In the genomic region with DNA sequence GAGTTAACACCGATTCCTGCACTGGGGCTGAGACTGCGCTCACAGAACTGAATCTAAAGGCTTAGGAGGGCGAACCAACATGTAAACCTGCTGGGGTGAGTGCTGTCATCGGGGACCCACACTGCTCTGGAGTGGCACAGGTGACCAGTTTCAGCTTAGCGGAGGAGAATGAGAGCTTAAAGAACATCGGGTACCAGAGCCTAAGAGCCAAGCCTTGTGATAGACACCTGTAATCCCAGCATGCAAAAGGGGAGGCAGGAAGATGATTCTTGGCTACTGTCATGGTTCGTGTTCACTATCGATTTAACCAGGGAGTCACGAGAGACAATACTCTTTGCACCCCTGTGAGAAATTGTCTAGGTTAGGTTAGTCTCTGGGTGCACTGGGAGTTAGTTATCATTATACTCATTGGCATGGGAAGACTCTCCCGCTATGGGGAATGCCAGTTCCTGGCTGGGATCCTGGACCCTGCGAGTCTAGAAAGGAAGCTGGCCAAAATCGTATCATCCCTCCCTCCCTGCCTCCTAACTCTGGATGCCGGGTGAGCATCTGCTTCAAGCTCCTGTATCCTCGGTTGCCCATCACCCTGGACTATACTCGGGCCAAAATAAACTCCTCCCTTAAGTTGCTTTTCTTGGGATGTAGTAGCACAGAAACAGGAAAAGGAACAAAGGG, we compare ENCODE assay signal across 24 mouse cellular contexts. TPM values are rescaled to one million over a fixed set of nuclear protein-coding genes. Genes with fewer than 3 reads are reported as not detected.
DNase-seq lines count a peak whose midpoint lies in the region; ATAC-seq and TF ChIP-seq lines count a peak whose summit lies in the region.
"Had no signal": no experiment of that assay in that cellular context is flagged by ENCODE, and none has a peak within 500 bp of the region (broad histone marks: within the 10 kb centered on the region; RNA-seq: fewer than 3 reads in every experiment).

No protein-coding gene starts in this region.

- ATAC-seq in forebrain, embryonic 14.5 days: no peak
- no peak for ATAC-seq in forebrain, embryonic 12.5 days (ENCODE audit: low FRiP score)
- no peak for ATAC-seq in hindbrain, postnatal 0 days
- ATAC-seq in hindbrain, embryonic 12.5 days (ENCODE audit: low FRiP score): no peak
- no peak for ATAC-seq in lung, postnatal 0 days
- ATAC-seq: activated CD4-positive, CD25-positive, alpha-beta regulatory T cell, adult 4 months; inflammation-experienced regulatory T-cells, adult 6 months had no signal

- no peaks in the 10 kb centered on the region for H3K27me3 ChIP-seq in forebrain, embryonic 14.5 days (replicated peaks; ENCODE audit: control insufficient read depth, insufficient read depth, low read length)
- H3K27me3 ChIP-seq in forebrain, embryonic 12.5 days: no peaks in the 10 kb centered on the region
- H3K27me3 ChIP-seq in hindbrain, postnatal 0 days (ENCODE audit: insufficient read depth, low read length): no peaks in the 10 kb centered on the region
- no peaks in the 10 kb centered on the region for H3K27me3 ChIP-seq in hindbrain, embryonic 12.5 days
- no peaks in the 10 kb centered on the region for H3K27me3 ChIP-seq in lung, postnatal 0 days (replicated peaks; ENCODE audit: insufficient read depth, low read length)
- H3K27me3 ChIP-seq: limb, embryonic 12.5 days; lung, embryonic 15.5 days; neural tube, embryonic 13.5 days had no signal

- WGBS in forebrain, embryonic 14.5 days: 82% methylated on average over 15 of the region's 15 CpGs
- 90% methylated on average over 15 of the region's 15 CpGs for WGBS in forebrain, embryonic 12.5 days
- 60% methylated on average over 15 of the region's 15 CpGs for WGBS in hindbrain, postnatal 0 days
- WGBS in hindbrain, embryonic 12.5 days: 89% methylated on average over 15 of the region's 15 CpGs
- WGBS in lung, postnatal 0 days: 81% methylated on average over 15 of the region's 15 CpGs

- H3K4me3 ChIP-seq in forebrain, embryonic 14.5 days (ENCODE audit: low read depth, low read length): no peak overlapping the region
- no peak overlapping the region for H3K4me3 ChIP-seq in forebrain, embryonic 12.5 days (replicated peaks)
- H3K4me3 ChIP-seq in hindbrain, postnatal 0 days (ENCODE audit: low read length): no peak overlapping the region
- no peak overlapping the region for H3K4me3 ChIP-seq in hindbrain, embryonic 12.5 days
- no peak overlapping the region for H3K4me3 ChIP-seq in lung, postnatal 0 days (ENCODE audit: low read depth, low read length)
- H3K4me3 ChIP-seq: limb, embryonic 12.5 days; liver, embryonic 13.5 days; lung, embryonic 15.5 days; neural tube, embryonic 13.5 days had no signal

- H3K9me3 ChIP-seq in forebrain, embryonic 14.5 days (replicated peaks; ENCODE audit: control insufficient read depth, low read length): no peaks in the 10 kb centered on the region
- no peaks in the 10 kb centered on the region for H3K9me3 ChIP-seq in forebrain, embryonic 12.5 days
- no peaks in the 10 kb centered on the region for H3K9me3 ChIP-seq in hindbrain, postnatal 0 days (ENCODE audit: low read length)
- no peaks in the 10 kb centered on the region for H3K9me3 ChIP-seq in hindbrain, embryonic 12.5 days (replicated peaks)
- H3K9me3 ChIP-seq in lung, postnatal 0 days (ENCODE audit: low read length): no peaks in the 10 kb centered on the region
- H3K9me3 ChIP-seq: G1E; limb, embryonic 12.5 days; liver, embryonic 13.5 days; lung, embryonic 15.5 days; neural tube, embryonic 13.5 days had no signal

- H3K4me2 ChIP-seq in forebrain, embryonic 14.5 days (ENCODE audit: low read length): no peak overlapping the region
- no peak overlapping the region for H3K4me2 ChIP-seq in forebrain, embryonic 12.5 days
- no peak overlapping the region for H3K4me2 ChIP-seq in hindbrain, postnatal 0 days (ENCODE audit: low read depth, low read length)
- no peak overlapping the region for H3K4me2 ChIP-seq in hindbrain, embryonic 12.5 days (replicated peaks)
- H3K4me2 ChIP-seq in lung, postnatal 0 days (replicated peaks; ENCODE audit: low read depth, low read length): no peak overlapping the region
- H3K4me2 ChIP-seq: limb, embryonic 12.5 days; liver, embryonic 13.5 days; lung, embryonic 15.5 days; midbrain, embryonic 11.5 days; neural tube, embryonic 13.5 days had no signal

- no peak overlapping the region for H3K27ac ChIP-seq in forebrain, embryonic 14.5 days (ENCODE audit: low read depth, low read length)
- no peak overlapping the region for H3K27ac ChIP-seq in forebrain, embryonic 12.5 days
- no peak overlapping the region for H3K27ac ChIP-seq in hindbrain, postnatal 0 days
- H3K27ac ChIP-seq in hindbrain, embryonic 12.5 days: no peak overlapping the region
- H3K27ac ChIP-seq in lung, postnatal 0 days (ENCODE audit: low read length): no peak overlapping the region
- H3K27ac ChIP-seq: limb, embryonic 12.5 days; liver, embryonic 13.5 days; lung, embryonic 15.5 days; neural tube, embryonic 13.5 days had no signal

- TF ChIP-seq EP300 in lung, postnatal 0 days (IDR thresholded peaks at IDR 0.05): no peak

- DNase-seq in forebrain, embryonic 14.5 days (ENCODE audit: low spot score): peak; percentile 33
- DNase-seq in hindbrain, postnatal 0 days (ENCODE audit: low spot score): peak; percentile 63
- peak; percentile 76 for DNase-seq in brain, adult 2 months (ENCODE audit: low read depth, low spot score)
- DNase-seq in cerebellum, postnatal 10 days: peak; percentile 87
- no peak for DNase-seq in retina, postnatal 1 day
- DNase-seq in lung, postnatal 0 days (ENCODE audit: low spot score): no peak
- DNase-seq: adrenal gland, postnatal 10 days; gastrocnemius, postnatal 14 days; heart, adult 18-20 months; heart, postnatal 36 days; kidney, adult 2 months; kidney, postnatal 14 days; liver, embryonic 13.5 days; right cerebral cortex, postnatal 14 days; thymus, adult 2 months had no signal

- H3K9ac ChIP-seq in forebrain, embryonic 14.5 days (ENCODE audit: low read length): no peak overlapping the region
- H3K9ac ChIP-seq in forebrain, embryonic 12.5 days: no peak overlapping the region
- no peak overlapping the region for H3K9ac ChIP-seq in hindbrain, postnatal 0 days (replicated peaks; ENCODE audit: low read length)
- H3K9ac ChIP-seq in hindbrain, embryonic 12.5 days: no peak overlapping the region
- H3K9ac ChIP-seq in lung, postnatal 0 days (replicated peaks; ENCODE audit: low read depth): no peak overlapping the region
- H3K9ac ChIP-seq: limb, embryonic 12.5 days; liver, embryonic 13.5 days; lung, embryonic 15.5 days; neural tube, embryonic 13.5 days had no signal

- H3K36me3 ChIP-seq in forebrain, embryonic 14.5 days (ENCODE audit: control insufficient read depth, insufficient read depth, low read length): no peaks in the 10 kb centered on the region
- H3K36me3 ChIP-seq in forebrain, embryonic 12.5 days (replicated peaks): no peaks in the 10 kb centered on the region
- no peaks in the 10 kb centered on the region for H3K36me3 ChIP-seq in hindbrain, postnatal 0 days (ENCODE audit: insufficient read depth, low read length)
- H3K36me3 ChIP-seq in hindbrain, embryonic 12.5 days: no peaks in the 10 kb centered on the region
- H3K36me3 ChIP-seq in lung, postnatal 0 days (ENCODE audit: insufficient read depth, low read length): no peaks in the 10 kb centered on the region
- H3K36me3 ChIP-seq: G1E; limb, embryonic 12.5 days; liver, embryonic 13.5 days; lung, embryonic 15.5 days; neural tube, embryonic 13.5 days had no signal

- H3K4me1 ChIP-seq in forebrain, embryonic 14.5 days (ENCODE audit: control insufficient read depth, insufficient read depth, low read length): peaks cover 19% of the 10 kb centered on the region
- H3K4me1 ChIP-seq in forebrain, embryonic 12.5 days: peaks cover 23% of the 10 kb centered on the region
- peaks cover 17% of the 10 kb centered on the region for H3K4me1 ChIP-seq in hindbrain, postnatal 0 days (ENCODE audit: insufficient read depth, low read length)
- peaks cover 32% of the 10 kb centered on the region for H3K4me1 ChIP-seq in hindbrain, embryonic 12.5 days
- H3K4me1 ChIP-seq in lung, postnatal 0 days (ENCODE audit: insufficient read depth, low read depth, low read length): peaks cover 5% of the 10 kb centered on the region; the same call in 1 of the 2 replicates
- H3K4me1 ChIP-seq: liver, embryonic 13.5 days had no signal

- no peak for TF ChIP-seq CTCF in hindbrain, postnatal 0 days (IDR thresholded peaks at IDR 0.05; ENCODE audit: low read depth)
- no peak for TF ChIP-seq CTCF in lung, postnatal 0 days (IDR thresholded peaks at IDR 0.05)

RNA-seq across cellular contexts. Expression of gene Stmn1, which starts 35.3 kb away (rescaled TPM):
- 7,624 and 8,172 TPM in 2 replicates for polyA plus RNA-seq in forebrain, embryonic 14.5 days (2014; fragmentation: Nextera tagmentation; extraction: Ambion mirVana)
- polyA plus RNA-seq in forebrain, embryonic 12.5 days (2016; fragmentation: Nextera tagmentation; extraction: Ambion mirVana): 4,517 and 4,745 TPM in 2 replicates
- total RNA-seq in hindbrain, postnatal 0 days (2014; rRNA removed): 667 and 752 TPM in 2 replicates
- 4,115 and 4,307 TPM in 2 replicates for polyA plus RNA-seq in hindbrain, postnatal 0 days (2015; fragmentation: Nextera tagmentation; extraction: Ambion mirVana)
- polyA plus RNA-seq in hindbrain, embryonic 12.5 days (2016; fragmentation: Nextera tagmentation; extraction: Ambion mirVana): 4,582 and 4,772 TPM in 2 replicates
- 260 and 357 TPM in 2 replicates for polyA plus RNA-seq in lung, postnatal 0 days (2015; fragmentation: Nextera tagmentation; extraction: Ambion mirVana)

RNA-seq across cellular contexts. Expression of gene Pafah2, which starts 36.7 kb away (rescaled TPM):
- 7.6 and 9.8 TPM in 2 replicates for polyA plus RNA-seq in forebrain, embryonic 14.5 days (2014; fragmentation: Nextera tagmentation; extraction: Ambion mirVana)
- polyA plus RNA-seq in forebrain, embryonic 12.5 days (2016; fragmentation: Nextera tagmentation; extraction: Ambion mirVana): 7.2 and 8.3 TPM in 2 replicates
- 12.1 and 17.9 TPM in 2 replicates for total RNA-seq in hindbrain, postnatal 0 days (2014; rRNA removed)
- 5.3 and 6.7 TPM in 2 replicates for polyA plus RNA-seq in hindbrain, postnatal 0 days (2015; fragmentation: Nextera tagmentation; extraction: Ambion mirVana)
- polyA plus RNA-seq in hindbrain, embryonic 12.5 days (2016; fragmentation: Nextera tagmentation; extraction: Ambion mirVana): 9.2 and 10.7 TPM in 2 replicates
- 14.1 and 16.2 TPM in 2 replicates for polyA plus RNA-seq in lung, postnatal 0 days (2015; fragmentation: Nextera tagmentation; extraction: Ambion mirVana)

RNA-seq across cellular contexts. Expression of gene Extl1, which starts 49.2 kb away (rescaled TPM):
- 0.14 and 0.25 TPM in 2 replicates for polyA plus RNA-seq in forebrain, embryonic 14.5 days (2014; fragmentation: Nextera tagmentation; extraction: Ambion mirVana)
- polyA plus RNA-seq in forebrain, embryonic 12.5 days (2016; fragmentation: Nextera tagmentation; extraction: Ambion mirVana): 0.32 and 0.37 TPM in 2 replicates
- total RNA-seq in hindbrain, postnatal 0 days (2014; rRNA removed): 0.54 and 1.8 TPM in 2 replicates
- 0.39 and 0.66 TPM in 2 replicates for polyA plus RNA-seq in hindbrain, postnatal 0 days (2015; fragmentation: Nextera tagmentation; extraction: Ambion mirVana)
- 1.2 and 1.7 TPM in 2 replicates for polyA plus RNA-seq in hindbrain, embryonic 12.5 days (2016; fragmentation: Nextera tagmentation; extraction: Ambion mirVana)
- 0.82 and 1.3 TPM in 2 replicates for polyA plus RNA-seq in lung, postnatal 0 days (2015; fragmentation: Nextera tagmentation; extraction: Ambion mirVana)
- polyA plus RNA-seq: G1E had no signal

Comparison
In these comparisons a context has a peak if more than half of its experiments do, and no peak if none do; other contexts are left out.
1. DNase-seq: peak in forebrain, embryonic 14.5 days (single experiment), hindbrain, postnatal 0 days (single experiment), brain, adult 2 months (single experiment) and cerebellum, postnatal 10 days (2 of 2); none in retina, postnatal 1 day (single experiment) and lung, postnatal 0 days (single experiment).
2. RNA of gene Stmn1, which starts 35.3 kb away (polyA plus RNA-seq): 7,624 to 8,172 TPM in forebrain, embryonic 14.5 days, 4,582 to 4,772 TPM in hindbrain, embryonic 12.5 days, 4,517 to 4,745 TPM in forebrain, embryonic 12.5 days and 4,115 to 4,307 TPM in hindbrain, postnatal 0 days; 260 to 357 TPM in lung, postnatal 0 days; every median in the first group is over 10 times any median in the second.